Mouse (Mus musculus) CH12.LX (cell line): Measurements from ENCODE around the gene Hsd3b7. TPM values are rescaled to one million over a fixed set of nuclear protein-coding genes. Genes with fewer than 3 reads are reported as not detected.

ENCODE experiments used
- DNase-seq: peaks from one replicate; pipeline ENCODE4 v3.0.0-alpha.2; 2013; ENCODE audit errors: extremely low read depth
- H3K27ac ChIP-seq: 2 replicates; pipeline ENCODE4 v1.5.1; 2012; ENCODE audit warnings: low read depth, mild to moderate bottlenecking, control low read depth, moderate library complexity; ENCODE audit not compliant: insufficient read depth
- H3K27me3 ChIP-seq: replicated peaks from 2 replicates; pipeline ENCODE3; 2012; ENCODE audit warnings: inconsistent platforms
- H3K36me3 ChIP-seq, 2 experiments: replicated peaks in 1 of 2; 2 replicates each; pipeline versions ENCODE3 to v1.6.1; 2012; ENCODE audit warnings: inconsistent platforms in 1 of 2, low read length in 1 of 2, mild to moderate bottlenecking in 1 of 2, mixed read lengths in 1 of 2, moderate library complexity in 1 of 2; ENCODE audit not compliant: control insufficient read depth in 1 of 2, insufficient read depth in 1 of 2
- H3K4me1 ChIP-seq, 2 experiments: 2 replicates each; pipeline ENCODE4 v1.6.1; 2012; ENCODE audit warnings: inconsistent platforms in 1 of 2, moderate library complexity in 1 of 2; ENCODE audit not compliant: insufficient read depth in 2 of 2, control insufficient read depth in 1 of 2
- H3K4me2 ChIP-seq: 2 replicates; pipeline ENCODE4 v1.6.1; 2012; ENCODE audit warnings: low read depth, mild to moderate bottlenecking, control low read depth; ENCODE audit not compliant: poor library complexity, insufficient read depth, severe bottlenecking
- H3K4me3 ChIP-seq, 3 experiments: fragments of 150-350 bp in 1 of 3; sonication (generic) in 1 of 3; replicated peaks in 1 of 3; 2 replicates each; pipeline versions ENCODE3 to v1.5.1; 2011 to 2012; ENCODE audit warnings: low read depth in 2 of 3, low read length in 2 of 3, mild to moderate bottlenecking in 2 of 3, moderate library complexity in 2 of 3, control low read depth in 1 of 3, improper control_type of control experiment in 1 of 3, inconsistent platforms in 1 of 3, mixed read lengths in 1 of 3; ENCODE audit not compliant: poor library complexity in 1 of 3
- H3K79me2 ChIP-seq: replicated peaks from 2 replicates; pipeline ENCODE4 v1.6.1; 2012; ENCODE audit warnings: mild to moderate bottlenecking, moderate library complexity; ENCODE audit not compliant: control insufficient read depth, poor library complexity, insufficient read depth, severe bottlenecking; ENCODE audit errors: extremely low read depth
- H3K9ac ChIP-seq: 2 replicates; pipeline ENCODE4 v1.6.1; 2012; ENCODE audit warnings: low read depth, mild to moderate bottlenecking, control low read depth, moderate library complexity; ENCODE audit not compliant: insufficient read depth
- H3K9me3 ChIP-seq: replicated peaks from 2 replicates; pipeline ENCODE3; 2012; ENCODE audit warnings: low read length, inconsistent platforms, mixed read lengths
- CTCF ChIP-seq, 2 experiments: IDR thresholded peaks in 1 of 2; conservative IDR thresholded peaks in 1 of 2; 2 replicates each; pipeline ENCODE4 v1.5.1; 2011 to 2012; ENCODE audit warnings: low read depth in 2 of 2, low read length in 2 of 2, improper control_type of control experiment in 1 of 2, inconsistent platforms in 1 of 2, mild to moderate bottlenecking in 1 of 2, moderate library complexity in 1 of 2
- E2F4 ChIP-seq: IDR thresholded peaks from 2 replicates; pipeline ENCODE4 v1.6.1; 2011; ENCODE audit warnings: low read depth, low read length, improper control_type of control experiment; ENCODE audit not compliant: insufficient replicate concordance
- ELF1 ChIP-seq: IDR thresholded peaks from 2 replicates; pipeline ENCODE4 v1.6.1; 2014; ENCODE audit warnings: low read depth, mild to moderate bottlenecking, inconsistent platforms, low read length, improper control_type of control experiment
- ETS1 ChIP-seq: conservative IDR thresholded peaks from 2 replicates; pipeline ENCODE4 v1.6.1; 2012; ENCODE audit warnings: low read depth, mild to moderate bottlenecking, inconsistent platforms, low read length, improper control_type of control experiment, moderate library complexity
- HCFC1 ChIP-seq: IDR thresholded peaks from 2 replicates; pipeline ENCODE4 v1.6.1; 2012; ENCODE audit warnings: low read depth, mild to moderate bottlenecking, inconsistent platforms, low read length, improper control_type of control experiment
- JUND ChIP-seq: conservative IDR thresholded peaks from 2 replicates; pipeline ENCODE4 v1.6.1; 2011; ENCODE audit warnings: low read depth, low read length, improper control_type of control experiment
- KAT2A ChIP-seq: IDR thresholded peaks from 2 replicates; pipeline ENCODE4 v1.6.1; 2012; ENCODE audit warnings: low read length, improper control_type of control experiment, inconsistent platforms; ENCODE audit not compliant: insufficient replicate concordance
- MAZ ChIP-seq: IDR thresholded peaks from 2 replicates; pipeline ENCODE4 v1.6.1; 2012; ENCODE audit warnings: low read depth, mild to moderate bottlenecking, inconsistent platforms, low read length, improper control_type of control experiment, moderate library complexity
- MEF2A ChIP-seq: IDR thresholded peaks from 2 replicates; pipeline ENCODE4 v1.6.1; 2014; ENCODE audit warnings: low read depth, mild to moderate bottlenecking, inconsistent platforms, low read length, improper control_type of control experiment, borderline replicate concordance
- MXI1 ChIP-seq: IDR thresholded peaks from 2 replicates; pipeline ENCODE4 v1.6.1; 2011; ENCODE audit warnings: mild to moderate bottlenecking, low read depth, low read length, improper control_type of control experiment
- MYC ChIP-seq: IDR thresholded peaks from 2 replicates; pipeline ENCODE4 v1.6.1; 2011; ENCODE audit warnings: low read depth, mild to moderate bottlenecking, improper control_type of control experiment, low read length
- NELFE ChIP-seq: IDR thresholded peaks from 2 replicates; pipeline ENCODE4 v1.6.1; 2011; ENCODE audit warnings: low read depth, low read length, improper control_type of control experiment
- NRF1 ChIP-seq: IDR thresholded peaks from 2 replicates; pipeline ENCODE4 v1.6.1; 2014; ENCODE audit warnings: low read depth, mild to moderate bottlenecking, inconsistent platforms, low read length, improper control_type of control experiment, moderate library complexity
- PAX5 ChIP-seq: IDR thresholded peaks from 2 replicates; pipeline ENCODE4 v1.6.1; 2012; ENCODE audit warnings: low read length, inconsistent platforms, mixed read lengths
- POLR2AphosphoS2 ChIP-seq: IDR thresholded peaks from 2 replicates; pipeline ENCODE4 v1.6.1; 2011; ENCODE audit warnings: low read depth, low read length, improper control_type of control experiment
- RAD21 ChIP-seq: IDR thresholded peaks from 2 replicates; pipeline ENCODE4 v1.6.1; 2011; ENCODE audit warnings: low read depth, mild to moderate bottlenecking, low read length, improper control_type of control experiment, moderate library complexity
- SIN3A ChIP-seq: IDR thresholded peaks from 2 replicates; pipeline ENCODE4 v1.6.1; 2012; ENCODE audit warnings: low read length, improper control_type of control experiment, inconsistent platforms
- SMC3 ChIP-seq: IDR thresholded peaks from 2 replicates; pipeline ENCODE4 v1.6.1; 2011; ENCODE audit warnings: low read depth, low read length, improper control_type of control experiment
- TBP ChIP-seq: conservative IDR thresholded peaks from 2 replicates; pipeline ENCODE4 v1.6.1; 2011; ENCODE audit warnings: low read depth, low read length, improper control_type of control experiment
- UBTF ChIP-seq: IDR thresholded peaks from 2 replicates; pipeline ENCODE4 v1.6.1; 2012; ENCODE audit warnings: low read depth, mild to moderate bottlenecking, inconsistent platforms, low read length, improper control_type of control experiment, moderate library complexity
- USF2 ChIP-seq: conservative IDR thresholded peaks from 2 replicates; pipeline ENCODE4 v1.6.1; 2011; ENCODE audit warnings: low read depth, low read length, improper control_type of control experiment
- ZC3H11A ChIP-seq: IDR thresholded peaks from 2 replicates; pipeline ENCODE4 v1.6.1; 2012; ENCODE audit warnings: low read depth, mild to moderate bottlenecking, inconsistent platforms, low read length, improper control_type of control experiment
- ZKSCAN1 ChIP-seq: IDR thresholded peaks from 2 replicates; pipeline ENCODE4 v1.6.1; 2012; ENCODE audit warnings: low read depth, inconsistent platforms, low read length, improper control_type of control experiment, borderline replicate concordance
- ZNF384 ChIP-seq: IDR thresholded peaks from 2 replicates; pipeline ENCODE4 v1.6.1; 2012; ENCODE audit warnings: low read depth, low read length, improper control_type of control experiment, inconsistent platforms
- dilution Hi-C: fragments of 300-500 bp; cut with MboI; formaldehyde crosslinking; loops from 2 replicates; pipeline ENCODE4 v1.14.3; 2020; ENCODE audit warnings: low sequenced_read_pairs; ENCODE audit not compliant: extremely low pct_unique_long_range_greater_than_20kb, extremely low pct_ligation_motif_present
- in situ Hi-C: fragments of 300-500 bp; cut with MboI; formaldehyde crosslinking; loops from 3 replicates; pipeline ENCODE4 v1.14.3; 2019; ENCODE audit warnings: low sequenced_read_pairs, low pct_ligation_motif_present, low pct_unique_long_range_greater_than_20kb, mixed read lengths
- polyA plus RNA-seq: library from polyadenylated mRNA; unstranded; fragments of >175 nt; gene quantifications from 2 replicates; pipeline ENCODE4 v1.2.1, GENCODE M21; 2012; ENCODE audit warnings: low read depth; ENCODE audit not compliant: insufficient read length
- total RNA-seq, 2 experiments: library from RNA; depleted of rRNA; stranded (reverse); fragments of 300-350 nt in 1 of 2; fragments of >200 nt in 1 of 2; gene quantifications; 2 replicates each; pipeline ENCODE4 v1.2.3; 2012 to 2014

Hsd3b7 gene
- 2.9 and 4.2 TPM in 2 replicates for total RNA-seq (2012; rRNA removed)
- 5.9 and 6.8 TPM in 2 replicates for total RNA-seq (2014; rRNA removed)
- 0.99 and 2.1 TPM in 2 replicates for polyA plus RNA-seq

- in situ Hi-C loops = no loop called here
- H3K4me3 ChIP-seq = peak within 1 kb of the TSS in 1 of 3 experiments; percentile 47
- H3K27me3 ChIP-seq = no peaks in the 10 kb centered on the region
- dilution Hi-C loops = no loop called here
- H3K4me1 ChIP-seq = peaks cover 0 to 20% of the 10 kb centered on the region in 2 experiments; a peak in 2 of 4 replicates
- peaks cover 59 to 88% of the 10 kb centered on the region in 2 experiments for H3K36me3 ChIP-seq
- H3K9me3 ChIP-seq = no peaks in the 10 kb centered on the region
- no peak within 1 kb of the TSS for H3K9ac ChIP-seq
- H3K27ac ChIP-seq = no peak within 1 kb of the TSS
- peak; percentile 39; the same call in 1 of the 2 replicates for TF ChIP-seq HCFC1
- TF ChIP-seq ELF1 = peak; percentile 62
- 0 out of 2 replicates have a peak, but pooled peaks have one; percentile 1 for TF ChIP-seq ZC3H11A
- TF ChIP-seq MAZ = peak; percentile 82
- TF ChIP-seq MYC = no peak
- TF ChIP-seq SMC3 = peak; percentile 86
- peak; percentile 38 to 91; a peak in 3 of 4 replicates for TF ChIP-seq CTCF (conservative IDR thresholded peaks at IDR 0.05 in 1 of 2, IDR thresholded peaks at IDR 0.05 in 1 of 2; ENCODE audit: low read depth in 2 of 2, low read length in 2 of 2)
- no peak for TF ChIP-seq MEF2A
- TF ChIP-seq KAT2A = no peak
- peak; percentile 26; the same call in 1 of the 2 replicates for TF ChIP-seq NELFE
- TF ChIP-seq E2F4 = no peak
- peak; percentile 60 for TF ChIP-seq RAD21
- H3K4me2 ChIP-seq = no peak within 1 kb of the TSS
- peak; percentile 78 for DNase-seq
- H3K79me2 ChIP-seq = no peaks in the 10 kb centered on the region
These were observed at the start of gene Hsd3b7 for GRCm38 (mm10) chr7:127800435-127801009. Hsd3b7 (plus strand) TSS chr7:127800604.

- Histone ChIP-seq H3K4me2 (no peak overlapping the region), H3K27ac (no peak overlapping the region), H3K9me3 (no peaks in the 10 kb centered on the region), H3K4me3 (no peak overlapping the region), H3K27me3 (no peaks in the 10 kb centered on the region)
- dilution Hi-C loops = no loop called here
- in situ Hi-C loops = loop anchor here (25.0 kb wide), 1 partner anchor 389 kb away; no protein-coding TSS in a partner anchor
- TF ChIP-seq TBP (no peak), ZKSCAN1 (no peak), UBTF (no peak), PAX5 (no peak), ETS1 (no peak), KAT2A (no peak), MXI1 (no peak), NELFE (no peak), USF2 (no peak), NRF1 (no peak), RAD21 (no peak), ZC3H11A (no peak), SIN3A (no peak), POLR2AphosphoS2 (no peak), ZNF384 (no peak), JUND (no peak)
- TF ChIP-seq, all 38 proteins: peak for 0
- H3K36me3 ChIP-seq = peaks cover 49 to 89% of the 10 kb centered on the region in 2 experiments
- no peak for DNase-seq
- H3K79me2 ChIP-seq = no peaks in the 10 kb centered on the region
- peaks cover 4 to 23% of the 10 kb centered on the region in 2 experiments; a peak in 3 of 4 replicates for H3K4me1 ChIP-seq
- H3K9ac ChIP-seq = no peak overlapping the region
These were observed 48.8 kb upstream of the Hsd3b7 start for GRCm38 (mm10) chr7:127751619-127752018.
